Comparison of ENCODE assay signal across 20 mouse cellular contexts in the genomic region with DNA sequence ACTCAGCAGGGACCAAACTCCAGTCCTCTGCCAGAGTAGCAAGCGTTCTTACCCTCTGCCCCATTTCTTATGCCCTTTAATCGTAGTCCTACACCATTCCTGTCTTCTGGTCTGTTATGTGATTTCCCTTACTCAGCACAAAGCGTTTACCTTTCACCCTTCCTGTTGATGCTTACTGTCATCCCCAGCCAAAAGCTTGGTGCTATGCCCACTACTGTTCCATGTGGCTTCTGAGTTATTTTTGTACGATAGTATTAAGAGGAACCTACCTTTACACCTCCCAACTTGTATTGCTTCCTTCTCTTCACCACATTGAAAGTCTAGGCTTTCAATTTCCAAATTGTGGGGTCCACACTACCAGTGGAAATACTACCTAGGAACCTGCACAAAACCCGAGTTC. TPM values are rescaled to one million over a fixed set of nuclear protein-coding genes. Genes with fewer than 3 reads are reported as not detected.
DNase-seq lines count a peak whose midpoint lies in the region; ATAC-seq and TF ChIP-seq lines count a peak whose summit lies in the region.
"Had no signal": no experiment of that assay in that cellular context is flagged by ENCODE, and none has a peak within 500 bp of the region (broad histone marks: within the 10 kb centered on the region; RNA-seq: fewer than 3 reads in every experiment).

No protein-coding gene starts in this region.

- intact Hi-C loops in heart, adult 2 months (cut with DNase I), result loop anchor here (5.0 kb wide), 2 partner anchors 42 to 53 kb away; no protein-coding TSS in a partner anchor

- in situ Hi-C loops in ES-E14 (cut with MboI; ENCODE audit: low sequenced_read_pairs in 2 of 2, unreplicated experiment in 2 of 2), result no loop called here

- H3K4me3 ChIP-seq in heart, adult 2 months, result peak overlapping the region; percentile 14
- no peak overlapping the region for H3K4me3 ChIP-seq in kidney, adult 2 months (ENCODE audit: insufficient read depth, low read depth, low read length)
- H3K4me3 ChIP-seq in ES-E14 (ENCODE audit: insufficient read depth in 1 of 2, low read depth in 1 of 2, low read length in 2 of 2, poor library complexity in 1 of 2, severe bottlenecking in 1 of 2), result no peak overlapping the region
- peak overlapping the region; percentile 17; the same call in 1 of the 2 replicates for H3K4me3 ChIP-seq in heart, embryonic 16.5 days (ENCODE audit: low read length)
- H3K4me3 ChIP-seq: embryonic facial prominence, embryonic 13.5 days; forebrain, embryonic 12.5 days; gastrocnemius, adult 2 months; hindbrain, embryonic 15.5 days had no signal

- TF ChIP-seq CTCF in heart, adult 2 months (IDR thresholded peaks at IDR 0.05), result no peak
- TF ChIP-seq CTCF in kidney, adult 2 months (conservative IDR thresholded peaks at IDR 0.05; ENCODE audit: insufficient read depth, insufficient read length, low read depth, low read length), result no peak

- no peaks in the 10 kb centered on the region for H3K36me3 ChIP-seq in heart, adult 2 months (ENCODE audit: control insufficient read depth, insufficient read depth, low read length)
- no peaks in the 10 kb centered on the region for H3K36me3 ChIP-seq in kidney, adult 2 months (ENCODE audit: control insufficient read depth, insufficient read depth, low read length)
- no peaks in the 10 kb centered on the region for H3K36me3 ChIP-seq in ES-E14 (ENCODE audit: control insufficient read depth, insufficient read depth, low read length, poor library complexity, severe bottlenecking)
- peaks cover 32% of the 10 kb centered on the region for H3K36me3 ChIP-seq in heart, embryonic 16.5 days (ENCODE audit: control insufficient read depth, insufficient read depth)
- H3K36me3 ChIP-seq: embryonic facial prominence, embryonic 13.5 days; hindbrain, embryonic 15.5 days had no signal

- no peaks in the 10 kb centered on the region for H3K27me3 ChIP-seq in heart, adult 2 months (ENCODE audit: control insufficient read depth, insufficient read depth, low read length)
- no peaks in the 10 kb centered on the region for H3K27me3 ChIP-seq in kidney, adult 2 months (replicated peaks; ENCODE audit: control insufficient read depth, insufficient read depth, low read length)
- no peaks in the 10 kb centered on the region for H3K27me3 ChIP-seq in heart, embryonic 16.5 days (ENCODE audit: control insufficient read depth, insufficient read depth, low read length)
- H3K27me3 ChIP-seq: embryonic facial prominence, embryonic 13.5 days; forebrain, embryonic 12.5 days; hindbrain, embryonic 15.5 days had no signal

- H3K9me3 ChIP-seq in ES-E14 (ENCODE audit: control insufficient read depth, insufficient read depth, low read depth, low read length), result no peaks in the 10 kb centered on the region
- H3K9me3 ChIP-seq in heart, embryonic 16.5 days (replicated peaks; ENCODE audit: control insufficient read depth, low read length), result peaks cover 15% of the 10 kb centered on the region
- H3K9me3 ChIP-seq: forebrain, embryonic 12.5 days had no signal

- H3K79me2 ChIP-seq in heart, adult 2 months (replicated peaks; ENCODE audit: control insufficient read depth, insufficient read depth, low read length), result no peaks in the 10 kb centered on the region

- H3K4me1 ChIP-seq in heart, adult 2 months (ENCODE audit: control insufficient read depth, insufficient read depth, low read length), result no peaks in the 10 kb centered on the region; the same call in 1 of the 2 replicates
- peaks cover 7% of the 10 kb centered on the region; the same call in 1 of the 2 replicates for H3K4me1 ChIP-seq in kidney, adult 2 months (ENCODE audit: control insufficient read depth, insufficient read depth, low read length)
- no peaks in the 10 kb centered on the region for H3K4me1 ChIP-seq in ES-E14 (ENCODE audit: control insufficient read depth in 2 of 2, insufficient read depth in 2 of 2, low read length in 2 of 2, poor library complexity in 1 of 2)
- H3K4me1 ChIP-seq in heart, embryonic 16.5 days (ENCODE audit: control insufficient read depth, insufficient read depth, low read length), result peaks cover 14% of the 10 kb centered on the region
- H3K4me1 ChIP-seq: embryonic facial prominence, embryonic 13.5 days; forebrain, embryonic 12.5 days; hindbrain, embryonic 15.5 days had no signal

- no peak for TF ChIP-seq POLR2A in heart, adult 2 months (IDR thresholded peaks at IDR 0.05; ENCODE audit: insufficient read depth, low read depth, low read length)
- TF ChIP-seq POLR2A in kidney, adult 2 months (IDR thresholded peaks at IDR 0.05; ENCODE audit: low read depth, low read length), result no peak

- DNase-seq in heart, adult 2 months, result no peak
- no peak for DNase-seq in heart, adult 8-10 months (ENCODE audit: low spot score)
- DNase-seq in kidney, adult 2 months, result peak; percentile 18
- DNase-seq in kidney, adult 8-10 months, result no peak
- no peak for DNase-seq in ES-E14 (ENCODE audit: low read depth, low spot score)
- no peak for DNase-seq in retina, embryonic 14.5 days (ENCODE audit: low spot score)
- no peak for DNase-seq in thymus, postnatal 10 days (ENCODE audit: low spot score in 2 of 2)
- DNase-seq: adrenal gland, adult 2 months; adrenal gland, postnatal 25 days; cerebellum, adult 18-20 months; cerebellum, adult 9-11 months; cerebellum, postnatal 36 days; gastrocnemius, adult 2 months; gastrocnemius, postnatal 25 days had no signal

- 52% methylated on average over 5 of the region's 5 CpGs for WGBS in heart, adult 2 months
- WGBS in kidney, adult 2 months, result 50% methylated on average over 5 of the region's 5 CpGs
- 53% methylated on average over 5 of the region's 5 CpGs for WGBS in heart, embryonic 16.5 days

- no peak for TF ChIP-seq EP300 in heart, adult 2 months (IDR thresholded peaks at IDR 0.05; ENCODE audit: insufficient read depth, low read depth, low read length)

- H3K9ac ChIP-seq in heart, adult 2 months (ENCODE audit: low read depth, low read length), result no peak overlapping the region
- H3K9ac ChIP-seq in ES-E14 (ENCODE audit: insufficient read depth, low read depth, low read length, poor library complexity, severe bottlenecking), result no peak overlapping the region
- no peak overlapping the region for H3K9ac ChIP-seq in heart, embryonic 16.5 days (ENCODE audit: low read length)
- H3K9ac ChIP-seq: embryonic facial prominence, embryonic 13.5 days; forebrain, embryonic 12.5 days; hindbrain, embryonic 15.5 days had no signal

- peak overlapping the region; percentile 76 for H3K27ac ChIP-seq in heart, adult 2 months
- H3K27ac ChIP-seq in kidney, adult 2 months (ENCODE audit: insufficient read depth, low read depth, low read length), result no peak overlapping the region
- no peak overlapping the region for H3K27ac ChIP-seq in ES-E14 (ENCODE audit: insufficient read depth, low read depth, low read length, poor library complexity, severe bottlenecking)
- H3K27ac ChIP-seq in heart, embryonic 16.5 days (ENCODE audit: low read length), result peak overlapping the region; percentile 97
- H3K27ac ChIP-seq: embryonic facial prominence, embryonic 13.5 days; forebrain, embryonic 12.5 days; gastrocnemius, adult 2 months; hindbrain, embryonic 15.5 days had no signal

- H3K4me2 ChIP-seq in heart, embryonic 16.5 days (ENCODE audit: low read depth, low read length), result peak overlapping the region; percentile 50
- H3K4me2 ChIP-seq: embryonic facial prominence, embryonic 13.5 days; forebrain, embryonic 12.5 days; hindbrain, embryonic 15.5 days had no signal

- ATAC-seq in heart, embryonic 16.5 days (replicated peaks; ENCODE audit: extremely low read depth, insufficient read depth, low FRiP score), result peak; percentile 75
- ATAC-seq: forebrain, embryonic 16.5 days; intestine, embryonic 16.5 days had no signal

TF ChIP-seq in ES-E14, 5 proteins besides CTCF, POLR2A, EP300 and RAD21:
- TF ChIP-seq MAFK (IDR thresholded peaks at IDR 0.05; ENCODE audit: insufficient read depth, low read depth, low read length) (peak; percentile 44; the same call in 1 of the 2 replicates), CHD2 (IDR thresholded peaks at IDR 0.05; ENCODE audit: low read depth, low read length) (no peak)

RNA-seq across cellular contexts. Expression of a gene that starts 57.2 kb away (rescaled TPM):
- 100 to 1,000 TPM; 382 to 439 TPM for total RNA-seq in heart, adult 2 months (2021)
- polyA plus RNA-seq in heart, adult 2 months (2012; rRNA removed), result 195 and 279 TPM in 2 replicates
- total RNA-seq in heart, adult 8-10 months (2022), result 100 to 1,000 TPM; 431 to 459 (median 436) TPM
- polyA plus RNA-seq in kidney, adult 2 months (2012; rRNA removed), result 15.4 and 18.3 TPM in 2 replicates
- total RNA-seq in ES-E14 (2012; rRNA removed), result 0.40 and 0.58 TPM in 2 replicates
- 63.1 and 63.9 TPM in 2 replicates for polyA plus RNA-seq in heart, embryonic 16.5 days (2015; fragmentation: Nextera tagmentation; extraction: Ambion mirVana)

Comparison
In these comparisons a context has a peak if more than half of its experiments do, and no peak if none do; other contexts are left out.
1. H3K27ac ChIP-seq: peak in heart, adult 2 months (single experiment) and heart, embryonic 16.5 days (single experiment); none in kidney, adult 2 months (single experiment) and ES-E14 (single experiment).
2. H3K4me3 ChIP-seq: peak in heart, adult 2 months (single experiment) and heart, embryonic 16.5 days (single experiment); none in kidney, adult 2 months (single experiment) and ES-E14 (0 of 2).
3. RNA of a gene that starts 57.2 kb away (total RNA-seq): 382 to 439 TPM in heart, adult 2 months and 431 to 459 TPM in heart, adult 8-10 months; 0.40 to 0.58 TPM in ES-E14; every median in the first group is over 100 times any median in the second.